8 mouse cellular contexts compared by ENCODE assay signal in the genomic region with DNA sequence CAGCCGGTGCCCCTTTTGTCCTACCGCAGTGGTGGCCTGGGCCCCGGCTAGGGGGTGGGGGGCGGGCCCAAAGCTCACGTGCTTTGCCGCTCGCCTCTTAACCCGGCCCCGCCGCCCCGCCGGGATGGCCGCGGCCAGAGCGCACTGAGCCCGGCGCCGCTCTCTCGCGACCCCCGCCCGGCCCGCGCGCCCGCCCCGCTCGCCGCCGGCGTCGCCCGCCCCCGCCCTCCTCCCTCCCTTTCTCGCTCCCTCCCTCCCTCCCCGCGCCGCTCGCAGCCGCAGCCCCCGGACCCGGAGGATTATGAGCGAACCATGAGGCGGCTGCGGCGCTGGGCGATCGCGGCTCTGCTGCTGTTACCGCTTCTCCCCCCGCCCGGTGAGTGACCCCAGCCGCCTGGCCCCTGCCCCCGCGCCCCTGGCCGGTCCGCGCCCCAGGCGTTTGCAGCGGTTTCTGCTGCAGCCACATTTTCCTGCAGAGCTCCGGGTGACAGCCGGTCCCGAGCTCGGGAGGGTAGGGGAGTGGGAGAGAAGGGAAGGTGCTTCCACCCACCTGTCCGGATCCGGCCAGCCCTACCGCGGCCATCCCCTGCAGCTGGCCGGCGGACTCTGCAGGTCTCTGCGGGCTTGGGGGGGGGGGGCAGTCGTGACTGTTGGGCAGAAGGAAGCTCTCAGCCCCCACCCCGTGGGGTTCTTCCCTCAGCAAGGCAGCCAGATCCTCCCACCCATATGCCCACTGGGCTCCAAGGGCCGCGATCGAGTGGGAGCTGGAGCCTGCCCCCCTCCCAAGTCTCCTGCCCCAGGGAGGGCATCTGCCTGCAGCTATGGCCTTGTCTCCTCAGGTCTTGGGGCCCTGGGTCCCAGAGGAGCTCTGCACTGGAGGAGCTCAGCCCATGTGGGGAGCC. TPM values are rescaled to one million over a fixed set of nuclear protein-coding genes. Genes with fewer than 3 reads are reported as not detected.
DNase-seq lines count a peak whose midpoint lies in the region; ATAC-seq and TF ChIP-seq lines count a peak whose summit lies in the region.

A gene (plus strand): TSS at position 131 of the 902 bp plus-strand sequence.

- peak within 1 kb of the TSS; percentile 99 for H3K4me2 ChIP-seq in kidney, embryonic 14.5 days (replicated peaks; ENCODE audit: low read depth, low read length)
- H3K4me2 ChIP-seq in midbrain, postnatal 0 days (ENCODE audit: low read depth, low read length, poor library complexity, severe bottlenecking) = peak within 1 kb of the TSS; percentile 78

- H3K27ac ChIP-seq in kidney, embryonic 14.5 days (ENCODE audit: low read depth, low read length) = no peak within 1 kb of the TSS
- no peak within 1 kb of the TSS for H3K27ac ChIP-seq in bone marrow, adult 2 months (ENCODE audit: control insufficient read depth, insufficient read depth, low read depth, low read length, poor library complexity)
- peak within 1 kb of the TSS; percentile 81 for H3K27ac ChIP-seq in embryonic facial prominence, embryonic 10.5 days (replicated peaks)
- H3K27ac ChIP-seq in midbrain, postnatal 0 days (ENCODE audit: low read depth, low read length) = peak within 1 kb of the TSS; percentile 69

- H3K4me3 ChIP-seq in kidney, embryonic 14.5 days (ENCODE audit: low read length) = peak within 1 kb of the TSS; percentile 60
- no peak within 1 kb of the TSS for H3K4me3 ChIP-seq in bone marrow, adult 2 months (replicated peaks; ENCODE audit: control insufficient read depth, low read depth, low read length)
- peak within 1 kb of the TSS; percentile 80 for H3K4me3 ChIP-seq in embryonic facial prominence, embryonic 10.5 days
- peak within 1 kb of the TSS; percentile 88 for H3K4me3 ChIP-seq in midbrain, postnatal 0 days (ENCODE audit: low read depth, low read length)

- H3K9ac ChIP-seq in kidney, embryonic 14.5 days (ENCODE audit: low read depth, low read length) = peak within 1 kb of the TSS; percentile 65
- peak within 1 kb of the TSS; percentile 93 for H3K9ac ChIP-seq in midbrain, postnatal 0 days (replicated peaks; ENCODE audit: low read length, poor library complexity, severe bottlenecking)

- DNase-seq in kidney, postnatal 25 days = no peak
- DNase-seq in embryonic facial prominence, embryonic 10.5 days (ENCODE audit: low spot score) = peak; percentile 59
- no peak for DNase-seq in layer of hippocampus, postnatal 25 days (ENCODE audit: extremely low spot score in 1 of 2, low spot score in 1 of 2)
- DNase-seq in midbrain, postnatal 0 days (ENCODE audit: low spot score) = no peak
- no peak for DNase-seq in ovary, postnatal 14 days (ENCODE audit: low spot score)
- DNase-seq in spleen, adult 12 weeks (ENCODE audit: low spot score) = no peak

- H3K27me3 ChIP-seq in kidney, embryonic 14.5 days (ENCODE audit: control insufficient read depth, insufficient read depth, low read length) = peaks cover 15% of the 10 kb centered on the region
- H3K27me3 ChIP-seq in embryonic facial prominence, embryonic 10.5 days (replicated peaks; ENCODE audit: low read depth, poor library complexity, severe bottlenecking) = peaks cover 68% of the 10 kb centered on the region
- H3K27me3 ChIP-seq in midbrain, postnatal 0 days (ENCODE audit: insufficient read depth, low read length) = no peaks in the 10 kb centered on the region

- peaks cover 13% of the 10 kb centered on the region for H3K4me1 ChIP-seq in kidney, embryonic 14.5 days (ENCODE audit: control insufficient read depth, insufficient read depth, low read length)
- H3K4me1 ChIP-seq in bone marrow, adult 2 months (ENCODE audit: control insufficient read depth, insufficient read depth, low read length) = no peaks in the 10 kb centered on the region
- H3K4me1 ChIP-seq in embryonic facial prominence, embryonic 10.5 days = peaks cover 33% of the 10 kb centered on the region
- peaks cover 9% of the 10 kb centered on the region; the same call in 1 of the 2 replicates for H3K4me1 ChIP-seq in midbrain, postnatal 0 days (ENCODE audit: insufficient read depth, low read length)

- no peaks in the 10 kb centered on the region for H3K36me3 ChIP-seq in kidney, embryonic 14.5 days (ENCODE audit: control insufficient read depth, insufficient read depth, low read length)
- H3K36me3 ChIP-seq in embryonic facial prominence, embryonic 10.5 days (replicated peaks) = no peaks in the 10 kb centered on the region
- no peaks in the 10 kb centered on the region for H3K36me3 ChIP-seq in midbrain, postnatal 0 days (ENCODE audit: insufficient read depth, low read length)

- under 1% methylated on average over 54 of the region's 76 CpGs for WGBS in kidney, embryonic 14.5 days
- WGBS in bone marrow, adult 2 months = 1% methylated on average over 49 of the region's 76 CpGs
- under 1% methylated on average over 73 of the region's 76 CpGs for WGBS in embryonic facial prominence, embryonic 10.5 days
- under 1% methylated on average over 27 of the region's 76 CpGs for WGBS in midbrain, postnatal 0 days

- ATAC-seq in kidney, embryonic 14.5 days (ENCODE audit: low FRiP score, low TSS enrichment) = peak; percentile 41
- ATAC-seq in midbrain, postnatal 0 days (ENCODE audit: low FRiP score) = peak; percentile 60

- TF ChIP-seq POLR2A in bone marrow, adult 2 months (IDR thresholded peaks at IDR 0.05; ENCODE audit: borderline replicate concordance, control insufficient read depth, low read depth, low read length) = no peak

- no peak for TF ChIP-seq CTCF in bone marrow, adult 2 months (IDR thresholded peaks at IDR 0.05; ENCODE audit: control insufficient read depth, insufficient read depth, low read length)
- TF ChIP-seq CTCF in midbrain, postnatal 0 days (IDR thresholded peaks at IDR 0.05) = no peak

- H3K9me3 ChIP-seq in kidney, embryonic 14.5 days (ENCODE audit: control insufficient read depth, low read length) = no peaks in the 10 kb centered on the region
- H3K9me3 ChIP-seq in embryonic facial prominence, embryonic 10.5 days = no peaks in the 10 kb centered on the region
- H3K9me3 ChIP-seq in midbrain, postnatal 0 days (ENCODE audit: low read length) = no peaks in the 10 kb centered on the region

RNA-seq across cellular contexts. Expression of the gene that starts here (rescaled TPM):
- polyA plus RNA-seq in kidney, embryonic 14.5 days (2014; fragmentation: Nextera tagmentation; extraction: Ambion mirVana) = 3.5 and 7.8 TPM in 2 replicates
- 2.9 and 11.8 TPM in 2 replicates for polyA plus RNA-seq in bone marrow, adult 2 months (2011; ENCODE audit: insufficient read depth, insufficient read length, low replicate concordance, missing spikeins)
- 16.3 and 21.0 TPM in 2 replicates for polyA plus RNA-seq in embryonic facial prominence, embryonic 10.5 days (2016; fragmentation: Nextera tagmentation; extraction: Ambion mirVana)
- 100 to 1,000 TPM; 186 to 205 TPM for total RNA-seq in layer of hippocampus, postnatal 25 days (2021)
- total RNA-seq in midbrain, postnatal 0 days (2014; rRNA removed) = 43.8 and 46.9 TPM in 2 replicates
- 21.5 and 22.3 TPM in 2 replicates for polyA plus RNA-seq in midbrain, postnatal 0 days (2015; fragmentation: Nextera tagmentation; extraction: Ambion mirVana)

Comparison
In these comparisons a context has a peak if more than half of its experiments do, and no peak if none do; other contexts are left out.
1. H3K27ac ChIP-seq: peak in embryonic facial prominence, embryonic 10.5 days (single experiment) and midbrain, postnatal 0 days (single experiment); none in kidney, embryonic 14.5 days (single experiment) and bone marrow, adult 2 months (single experiment).